Mouse (Mus musculus) mature B cell (primary cell): ENCODE data around the gene Spaca4.

Experiments
- in situ Hi-C: fragments of 300-500 bp; cut with MboI; formaldehyde crosslinking; loops from 2 replicates; pipeline ENCODE4 v1.14.3; 2019

The Spaca4 gene

GRCm38 (mm10) chr7:45712022-45712757, 13.4 kb downstream of the Spaca4 start:
- in situ Hi-C loops = no loop called here

- in situ Hi-C loops = no loop called here
Observed at GRCm38 (mm10) chr7:45711316-45712021, 14.1 kb downstream of the Spaca4 start.

GRCm38 (mm10) chr7:45710477-45711191, 15.0 kb downstream of the Spaca4 start:
- in situ Hi-C loops = no loop called here

GRCm38 (mm10) chr7:45709677-45710355, 15.8 kb downstream of the Spaca4 start:
- in situ Hi-C loops = no loop called here

- in situ Hi-C loops = no loop called here
Observed at GRCm38 (mm10) chr7:45709036-45709435, 16.6 kb downstream of the Spaca4 start.

GRCm38 (mm10) chr7:45708221-45708761, 17.3 kb downstream of the Spaca4 start:
- in situ Hi-C loops = no loop called here

GRCm38 (mm10) chr7:45707375-45707967, 18.1 kb downstream of the Spaca4 start:
- in situ Hi-C loops = no loop called here

- in situ Hi-C loops = no loop called here
Observed at GRCm38 (mm10) chr7:45706721-45707241, 18.8 kb downstream of the Spaca4 start.

- in situ Hi-C loops = no loop called here
Observed at GRCm38 (mm10) chr7:45705873-45706281, 19.7 kb downstream of the Spaca4 start.

GRCm38 (mm10) chr7:45705443-45705864, 20.2 kb downstream of the Spaca4 start:
- in situ Hi-C loops = no loop called here

GRCm38 (mm10) chr7:45704730-45705442, 20.7 kb downstream of the Spaca4 start, which contains the start of gene Dbp:
Gene Dbp, plus strand, starts transcription at chr7:45705088.
- in situ Hi-C loops = no loop called here

GRCm38 (mm10) chr7:45704046-45704559, 21.5 kb downstream of the Spaca4 start:
- in situ Hi-C loops = no loop called here

- in situ Hi-C loops = no loop called here
Observed at GRCm38 (mm10) chr7:45703521-45704033, 22.0 kb downstream of the Spaca4 start.

- in situ Hi-C loops = no loop called here
Observed at GRCm38 (mm10) chr7:45702809-45703520, 22.6 kb downstream of the Spaca4 start.

- in situ Hi-C loops = no loop called here
Observed at GRCm38 (mm10) chr7:45702316-45702715, 23.3 kb downstream of the Spaca4 start.

- in situ Hi-C loops = no loop called here
Observed at GRCm38 (mm10) chr7:45701607-45702006, 24.0 kb downstream of the Spaca4 start.

GRCm38 (mm10) chr7:45701072-45701471, 24.5 kb downstream of the Spaca4 start:
- in situ Hi-C loops = no loop called here

GRCm38 (mm10) chr7:45700301-45701015, 25.2 kb downstream of the Spaca4 start:
- in situ Hi-C loops = no loop called here
